Mouse (Mus musculus) liver, embryonic 15.5 days (tissue): ENCODE data around the gene Tas2r135. TPM values are rescaled to one million over a fixed set of nuclear protein-coding genes. Genes with fewer than 3 reads are reported as not detected.

Experiments
- ATAC-seq: fragments of 200-750 bp; cut with Nextera tagmentation; 2 replicates; pipeline ENCODE4 v1.8.0; 2017; ENCODE audit warnings: moderate number of reproducible peaks, mild to moderate bottlenecking, moderate library complexity; ENCODE audit not compliant: insufficient read depth
- H3K27ac ChIP-seq: fragments of 300-500 bp; sonication (generic); replicated peaks from 2 replicates; pipeline ENCODE4 v1.5.1; 2015; ENCODE audit warnings: mild to moderate bottlenecking, inconsistent platforms
- H3K27me3 ChIP-seq: fragments of 300-500 bp; sonication (generic); 2 replicates; pipeline ENCODE4 v1.6.1; 2015; ENCODE audit warnings: mild to moderate bottlenecking, inconsistent platforms
- H3K36me3 ChIP-seq: fragments of 300-500 bp; sonication (generic); replicated peaks from 2 replicates; pipeline ENCODE4 v1.6.1; 2015; ENCODE audit warnings: moderate library complexity, mild to moderate bottlenecking, inconsistent platforms
- H3K4me1 ChIP-seq: fragments of 300-500 bp; sonication (generic); replicated peaks from 2 replicates; pipeline ENCODE4 v1.6.1; 2015; ENCODE audit warnings: inconsistent platforms
- H3K4me2 ChIP-seq: fragments of 300-500 bp; sonication (generic); 2 replicates; pipeline ENCODE4 v1.6.1; 2015; ENCODE audit warnings: moderate library complexity, mild to moderate bottlenecking, inconsistent platforms
- H3K4me3 ChIP-seq: fragments of 300-500 bp; sonication (generic); replicated peaks from 2 replicates; pipeline ENCODE4 v1.5.1; 2015; ENCODE audit warnings: mild to moderate bottlenecking, inconsistent platforms
- H3K9ac ChIP-seq: fragments of 300-500 bp; sonication (generic); 2 replicates; pipeline ENCODE4 v1.6.1; 2015; ENCODE audit warnings: moderate library complexity, mild to moderate bottlenecking, inconsistent platforms
- H3K9me3 ChIP-seq: fragments of 300-500 bp; sonication (generic); replicated peaks from 2 replicates; pipeline ENCODE4 v1.6.1; 2016; ENCODE audit warnings: inconsistent platforms
- WGBS: fragments of 180-500 bp; shearing (Covaris S2); methylation state at CpG from one replicate; pipeline ENCODE4 v1.1.7; 2015; ENCODE audit warnings: mixed read lengths; ENCODE audit not compliant: insufficient replicate concordance; 5-methylcytosine and 5-hydroxymethylcytosine counted together
- polyA plus RNA-seq: library from polyadenylated mRNA; unstranded; fragments of >200 nt; fragmentation: Nextera tagmentation; extraction: Ambion mirVana; gene quantifications from 2 replicates; pipeline ENCODE4 v1.2.1, GENCODE M21; 2015

The Tas2r135 gene
- polyA plus RNA-seq, 1 experiment from 2014 or later = not detected

GRCm38 (mm10) chr6:42374701-42375100 is 30.5 kb upstream of the Tas2r135 start:
- H3K27ac ChIP-seq = no peak overlapping the region
- H3K4me2 ChIP-seq = no peak overlapping the region
- 60% methylated on average over 4 of the region's 4 CpGs for WGBS
- peaks cover 4% of the 10 kb centered on the region; the same call in 1 of the 2 replicates for H3K27me3 ChIP-seq
- no peaks in the 10 kb centered on the region for H3K9me3 ChIP-seq
- no peak overlapping the region for H3K9ac ChIP-seq
- no peak overlapping the region for H3K4me3 ChIP-seq
- H3K36me3 ChIP-seq = no peaks in the 10 kb centered on the region
- H3K4me1 ChIP-seq = peaks cover 12% of the 10 kb centered on the region; the same call in 1 of the 2 replicates
- no peak for ATAC-seq

- no peaks in the 10 kb centered on the region for H3K36me3 ChIP-seq
- peaks cover 4% of the 10 kb centered on the region; the same call in 1 of the 2 replicates for H3K27me3 ChIP-seq
- 60% methylated on average over 2 of the region's 2 CpGs for WGBS
- H3K4me3 ChIP-seq = no peak overlapping the region
- no peak overlapping the region for H3K4me2 ChIP-seq
- no peak overlapping the region for H3K27ac ChIP-seq
- H3K4me1 ChIP-seq = peaks cover 12% of the 10 kb centered on the region; the same call in 1 of the 2 replicates
- no peaks in the 10 kb centered on the region for H3K9me3 ChIP-seq
- ATAC-seq = no peak
- H3K9ac ChIP-seq = no peak overlapping the region
Observed at GRCm38 (mm10) chr6:42375131-42375530, 30.1 kb upstream of the Tas2r135 start.

- no peaks in the 10 kb centered on the region for H3K9me3 ChIP-seq
- no peak overlapping the region for H3K4me2 ChIP-seq
- no peak for ATAC-seq
- 19% methylated on average over 4 of the region's 4 CpGs for WGBS
- H3K9ac ChIP-seq = no peak overlapping the region
- no peak overlapping the region for H3K4me3 ChIP-seq
- no peaks in the 10 kb centered on the region for H3K36me3 ChIP-seq
- peaks cover 6% of the 10 kb centered on the region; the same call in 1 of the 2 replicates for H3K4me1 ChIP-seq
- H3K27ac ChIP-seq = no peak overlapping the region
- H3K27me3 ChIP-seq = peaks cover 4% of the 10 kb centered on the region; the same call in 1 of the 2 replicates
Observed at GRCm38 (mm10) chr6:42376016-42376415, 29.2 kb upstream of the Tas2r135 start.

- no peak for ATAC-seq
- WGBS = 29% methylated on average over 6 of the region's 6 CpGs
- Histone ChIP-seq H3K9me3 (no peaks in the 10 kb centered on the region), H3K27ac (no peak overlapping the region), H3K4me2 (no peak overlapping the region), H3K36me3 (no peaks in the 10 kb centered on the region), H3K4me1 (peaks cover 6% of the 10 kb centered on the region; the same call in 1 of the 2 replicates), H3K9ac (no peak overlapping the region), H3K4me3 (no peak overlapping the region), H3K27me3 (peaks cover 4% of the 10 kb centered on the region; the same call in 1 of the 2 replicates)
Observed at GRCm38 (mm10) chr6:42376504-42377019, 28.7 kb upstream of the Tas2r135 start.

GRCm38 (mm10) chr6:42377280-42377679 is 28.0 kb upstream of the Tas2r135 start:
- no peaks in the 10 kb centered on the region for H3K36me3 ChIP-seq
- no peak overlapping the region for H3K27ac ChIP-seq
- WGBS = 68% methylated on average over 5 of the region's 5 CpGs
- no peak overlapping the region for H3K4me3 ChIP-seq
- no peak overlapping the region for H3K9ac ChIP-seq
- no peaks in the 10 kb centered on the region for H3K9me3 ChIP-seq
- H3K4me2 ChIP-seq = no peak overlapping the region
- peaks cover 4% of the 10 kb centered on the region; the same call in 1 of the 2 replicates for H3K27me3 ChIP-seq
- ATAC-seq = no peak
- H3K4me1 ChIP-seq = peaks cover 6% of the 10 kb centered on the region; the same call in 1 of the 2 replicates

GRCm38 (mm10) chr6:42379551-42379950 is 25.7 kb upstream of the Tas2r135 start:
- Histone ChIP-seq H3K9ac (no peak overlapping the region), H3K4me1 (no peaks in the 10 kb centered on the region), H3K27me3 (no peaks in the 10 kb centered on the region), H3K9me3 (no peaks in the 10 kb centered on the region), H3K27ac (no peak overlapping the region), H3K36me3 (no peaks in the 10 kb centered on the region), H3K4me2 (no peak overlapping the region), H3K4me3 (no peak overlapping the region)
- WGBS = 53% methylated on average over 3 of the region's 3 CpGs
- no peak for ATAC-seq

- no peaks in the 10 kb centered on the region for H3K36me3 ChIP-seq
- H3K27me3 ChIP-seq = no peaks in the 10 kb centered on the region
- H3K4me1 ChIP-seq = no peaks in the 10 kb centered on the region
- no peak overlapping the region for H3K4me3 ChIP-seq
- no peak overlapping the region for H3K9ac ChIP-seq
- H3K27ac ChIP-seq = no peak overlapping the region
- no peak overlapping the region for H3K4me2 ChIP-seq
- no peaks in the 10 kb centered on the region for H3K9me3 ChIP-seq
- WGBS = 24% methylated on average over 8 of the region's 8 CpGs
- no peak for ATAC-seq
Observed at GRCm38 (mm10) chr6:42380416-42381144, 24.7 kb upstream of the Tas2r135 start.

GRCm38 (mm10) chr6:42381221-42381620 is 24.0 kb upstream of the Tas2r135 start:
- Histone ChIP-seq H3K4me3 (no peak overlapping the region), H3K4me1 (no peaks in the 10 kb centered on the region), H3K9me3 (no peaks in the 10 kb centered on the region), H3K36me3 (no peaks in the 10 kb centered on the region), H3K4me2 (no peak overlapping the region), H3K27me3 (no peaks in the 10 kb centered on the region), H3K27ac (no peak overlapping the region), H3K9ac (no peak overlapping the region)
- WGBS = 56% methylated on average over 2 of the region's 2 CpGs
- ATAC-seq = no peak

GRCm38 (mm10) chr6:42381916-42382381 is 23.3 kb upstream of the Tas2r135 start:
- 0 out of 2 replicates have a peak, but pooled peaks have one; percentile 31 for ATAC-seq
- H3K9ac ChIP-seq = no peak overlapping the region
- H3K9me3 ChIP-seq = no peaks in the 10 kb centered on the region
- H3K4me2 ChIP-seq = no peak overlapping the region
- no peaks in the 10 kb centered on the region for H3K36me3 ChIP-seq
- H3K4me1 ChIP-seq = no peaks in the 10 kb centered on the region
- H3K27me3 ChIP-seq = no peaks in the 10 kb centered on the region
- no peak overlapping the region for H3K4me3 ChIP-seq
- WGBS = 45% methylated on average over 9 of the region's 9 CpGs
- H3K27ac ChIP-seq = no peak overlapping the region

GRCm38 (mm10) chr6:42383360-42383759 is 21.9 kb upstream of the Tas2r135 start:
- 80% methylated on average over 5 of the region's 5 CpGs for WGBS
- Histone ChIP-seq H3K27ac (no peak overlapping the region), H3K4me2 (no peak overlapping the region), H3K4me3 (no peak overlapping the region), H3K9me3 (no peaks in the 10 kb centered on the region), H3K27me3 (no peaks in the 10 kb centered on the region), H3K4me1 (no peaks in the 10 kb centered on the region), H3K9ac (no peak overlapping the region), H3K36me3 (no peaks in the 10 kb centered on the region)
- ATAC-seq = no peak

- no peak for ATAC-seq
- Histone ChIP-seq H3K27me3 (no peaks in the 10 kb centered on the region), H3K9me3 (no peaks in the 10 kb centered on the region), H3K9ac (no peak overlapping the region), H3K27ac (no peak overlapping the region), H3K4me1 (no peaks in the 10 kb centered on the region), H3K36me3 (no peaks in the 10 kb centered on the region), H3K4me3 (no peak overlapping the region), H3K4me2 (no peak overlapping the region)
- 42% methylated on average over 4 of the region's 4 CpGs for WGBS
Observed at GRCm38 (mm10) chr6:42385635-42386034, 19.6 kb upstream of the Tas2r135 start.
